Mouse (Mus musculus): ENCODE results near the gene Amt.
A peak's percentile ranks its signal among the peaks of the same experiment; 100 is the strongest.

DNA sequence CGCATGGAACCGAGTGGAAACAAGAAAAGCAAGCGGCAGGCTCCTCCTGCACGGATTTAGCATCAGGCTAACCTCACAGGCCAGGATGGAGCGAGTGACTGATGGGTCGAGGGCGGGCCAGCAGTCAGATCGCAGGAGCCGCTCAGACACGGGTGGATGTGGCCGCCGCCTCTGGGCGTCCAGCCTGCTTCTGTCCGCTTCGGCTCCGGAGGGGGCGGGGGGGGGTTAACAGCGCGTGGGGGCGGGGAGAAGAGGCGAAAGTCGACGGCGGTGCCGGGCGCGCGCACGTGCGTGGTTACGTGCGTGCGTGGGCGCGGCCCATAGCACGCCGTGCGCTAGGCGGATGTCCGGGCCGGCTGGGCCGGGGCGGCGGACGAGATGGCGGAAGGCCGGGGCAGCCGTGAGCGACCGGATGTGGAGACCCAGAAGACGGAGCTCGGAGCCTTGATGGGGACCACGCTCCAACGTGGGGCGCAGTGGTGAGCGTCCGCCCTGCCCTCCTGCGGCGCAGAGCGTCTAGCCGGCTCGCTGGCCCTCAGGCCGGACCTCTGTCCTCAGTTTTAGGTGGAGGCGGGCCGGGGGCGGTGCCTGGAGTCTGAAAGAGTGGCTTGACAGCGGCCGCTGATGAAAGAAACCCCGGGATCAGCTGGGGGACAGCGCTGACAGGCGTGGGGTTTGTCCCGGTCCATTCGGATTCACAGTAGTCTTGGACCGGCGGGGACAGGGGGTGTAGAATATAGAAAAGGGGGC, 51.1 kb downstream of the Amt start, which contains the start of gene Usp4:
- TF ChIP-seq CTCF (conservative IDR thresholded peaks at IDR 0.05; ENCODE audit: insufficient read depth, insufficient read length, low read depth, low read length) (no peak), POLR2A (IDR thresholded peaks at IDR 0.05; ENCODE audit: low read depth, low read length) (peak; percentile 66)
